Mouse (Mus musculus) hindbrain, postnatal 0 days (tissue): Measurements from ENCODE around the gene AI464131. TPM values are rescaled to one million over a fixed set of nuclear protein-coding genes. Genes with fewer than 3 reads are reported as not detected.

Source experiments
- ATAC-seq: fragments of 200-750 bp; cut with Nextera tagmentation; 2 replicates; pipeline ENCODE4 v1.8.0; 2017; ENCODE audit warnings: mild to moderate bottlenecking, moderate TSS enrichment, moderate library complexity
- DNase-seq: peaks from one replicate; pipeline ENCODE4 v3.0.0-alpha.2; 2015; ENCODE audit warnings: low spot score
- H3K27ac ChIP-seq: fragments of 300-500 bp; sonication (generic); 2 replicates; pipeline ENCODE4 v1.5.1; 2014; ENCODE audit warnings: mild to moderate bottlenecking
- H3K27me3 ChIP-seq: fragments of 300-500 bp; sonication (generic); 2 replicates; pipeline ENCODE4 v1.6.1; 2014; ENCODE audit warnings: low read length, mixed read lengths; ENCODE audit not compliant: insufficient read depth
- H3K36me3 ChIP-seq: fragments of 300-500 bp; sonication (generic); 2 replicates; pipeline ENCODE4 v1.6.1; 2014; ENCODE audit warnings: low read length, mixed read lengths; ENCODE audit not compliant: insufficient read depth
- H3K4me1 ChIP-seq: fragments of 300-500 bp; sonication (generic); 2 replicates; pipeline ENCODE4 v1.6.1; 2014; ENCODE audit warnings: antibody characterized with exemption, low read length, mixed read lengths; ENCODE audit not compliant: insufficient read depth
- H3K4me2 ChIP-seq: fragments of 300-500 bp; sonication (generic); 2 replicates; pipeline ENCODE4 v1.6.1; 2014; ENCODE audit warnings: low read depth, mild to moderate bottlenecking, low read length, moderate library complexity, mixed read lengths
- H3K4me3 ChIP-seq: fragments of 300-500 bp; sonication (generic); 2 replicates; pipeline ENCODE4 v1.5.1; 2014; ENCODE audit warnings: low read length
- H3K9ac ChIP-seq: fragments of 300-500 bp; sonication (generic); replicated peaks from 2 replicates; pipeline ENCODE4 v1.6.1; 2014; ENCODE audit warnings: mild to moderate bottlenecking, low read length, moderate library complexity, mixed read lengths
- H3K9me3 ChIP-seq: fragments of 300-500 bp; sonication (generic); 2 replicates; pipeline ENCODE4 v1.6.1; 2016; ENCODE audit warnings: low read length, mixed read lengths
- CTCF ChIP-seq: IDR thresholded peaks from 2 replicates; pipeline ENCODE4 v1.5.1; 2016; ENCODE audit warnings: antibody characterized with exemption, control low read depth, low read depth
- WGBS: fragments of 180-500 bp; shearing (Covaris S2); extraction: QIAGEN DNeasy Blood & Tissue Kit; methylation state at CpG from one replicate; pipeline ENCODE4 v1.1.7; 2014; 5-methylcytosine and 5-hydroxymethylcytosine counted together
- polyA plus RNA-seq: library from polyadenylated mRNA; unstranded; fragments of >200 nt; fragmentation: Nextera tagmentation; extraction: Ambion mirVana; gene quantifications from 2 replicates; pipeline ENCODE4 v1.2.1, GENCODE M21; 2015
- total RNA-seq: library from RNA; depleted of rRNA; stranded (reverse); fragments of >200 nt; gene quantifications from 2 replicates; pipeline ENCODE4 v1.2.3, GENCODE M21; 2014

Gene AI464131
- total and polyA plus RNA-seq, 2 experiments from 2014 or later = 22.9 to 62.4 TPM

GRCm38 (mm10) chr4:41507326-41507924 is 4.5 kb upstream of the AI464131 start:
- Histone ChIP-seq H3K27ac (peak overlapping the region; percentile 70; the same call in 1 of the 2 replicates), H3K4me2 (peak overlapping the region; percentile 90), H3K4me1 (peaks cover 14% of the 10 kb centered on the region; the same call in 1 of the 2 replicates), H3K9me3 (no peaks in the 10 kb centered on the region), H3K27me3 (no peaks in the 10 kb centered on the region), H3K4me3 (peak overlapping the region; percentile 46), H3K9ac (peak overlapping the region; percentile 62), H3K36me3 (no peaks in the 10 kb centered on the region)
- TF ChIP-seq CTCF = no peak; the same call in 1 of the 2 replicates
- ATAC-seq (no peak; the same call in 1 of the 2 replicates), DNase-seq (peak; percentile 58)
- WGBS = 4% methylated on average over 22 of the region's 22 CpGs

GRCm38 (mm10) chr4:41506906-41507305 is 4.0 kb upstream of the AI464131 start:
- Histone ChIP-seq H3K36me3 (no peaks in the 10 kb centered on the region), H3K27ac (peak overlapping the region; percentile 70), H3K9me3 (no peaks in the 10 kb centered on the region), H3K27me3 (no peaks in the 10 kb centered on the region), H3K4me2 (peak overlapping the region; percentile 90), H3K4me1 (peaks cover 17% of the 10 kb centered on the region; the same call in 1 of the 2 replicates), H3K9ac (peak overlapping the region; percentile 62), H3K4me3 (peak overlapping the region; percentile 46)
- under 1% methylated on average over 29 of the region's 29 CpGs for WGBS
- ATAC-seq = peak; percentile 77
- peak; percentile 35; the same call in 1 of the 2 replicates for TF ChIP-seq CTCF
- peak; percentile 88 for DNase-seq

GRCm38 (mm10) chr4:41506156-41506555 is 3.3 kb upstream of the AI464131 start:
- Histone ChIP-seq H3K27ac (peak overlapping the region; percentile 70), H3K4me3 (peak overlapping the region; percentile 46; the same call in 1 of the 2 replicates), H3K9ac (no peak overlapping the region; the same call in 1 of the 2 replicates), H3K4me2 (peak overlapping the region; percentile 90), H3K9me3 (no peaks in the 10 kb centered on the region), H3K27me3 (no peaks in the 10 kb centered on the region), H3K36me3 (no peaks in the 10 kb centered on the region), H3K4me1 (peaks cover 17% of the 10 kb centered on the region; the same call in 1 of the 2 replicates)
- ATAC-seq = no peak
- 10% methylated on average over 13 of the region's 13 CpGs for WGBS
- DNase-seq = peak; percentile 77
- TF ChIP-seq CTCF = peak; percentile 74

GRCm38 (mm10) chr4:41505131-41505551 is 2.3 kb upstream of the AI464131 start:
- peaks cover 17% of the 10 kb centered on the region; the same call in 1 of the 2 replicates for H3K4me1 ChIP-seq
- no peak overlapping the region for H3K4me2 ChIP-seq
- H3K9me3 ChIP-seq = no peaks in the 10 kb centered on the region
- no peak overlapping the region for H3K9ac ChIP-seq
- TF ChIP-seq CTCF = peak; percentile 51
- ATAC-seq = no peak
- no peak overlapping the region for H3K4me3 ChIP-seq
- no peaks in the 10 kb centered on the region; the same call in 1 of the 2 replicates for H3K27me3 ChIP-seq
- no peaks in the 10 kb centered on the region for H3K36me3 ChIP-seq
- H3K27ac ChIP-seq = no peak overlapping the region
- 58% methylated on average over 11 of the region's 11 CpGs for WGBS
- DNase-seq = no peak

- Histone ChIP-seq H3K9ac (no peak overlapping the region), H3K4me3 (no peak overlapping the region), H3K9me3 (no peaks in the 10 kb centered on the region), H3K4me1 (peaks cover 17% of the 10 kb centered on the region; the same call in 1 of the 2 replicates), H3K4me2 (no peak overlapping the region), H3K27me3 (no peaks in the 10 kb centered on the region; the same call in 1 of the 2 replicates), H3K36me3 (no peaks in the 10 kb centered on the region), H3K27ac (no peak overlapping the region)
- no peak for ATAC-seq
- peak; percentile 42 for DNase-seq
- 70% methylated on average over 5 of the region's 5 CpGs for WGBS
- peak; percentile 46; the same call in 1 of the 2 replicates for TF ChIP-seq CTCF
Measured at GRCm38 (mm10) chr4:41504325-41504724, 1.4 kb upstream of the AI464131 start.

- Histone ChIP-seq H3K9ac (peak overlapping the region; percentile 50), H3K9me3 (no peaks in the 10 kb centered on the region), H3K27ac (peak overlapping the region; percentile 59), H3K27me3 (peaks cover 3% of the 10 kb centered on the region; the same call in 1 of the 2 replicates), H3K36me3 (no peaks in the 10 kb centered on the region), H3K4me2 (peak overlapping the region; percentile 55), H3K4me1 (peaks cover 25% of the 10 kb centered on the region), H3K4me3 (peak overlapping the region; percentile 40)
- TF ChIP-seq CTCF = no peak
- ATAC-seq (peak; percentile 18), DNase-seq (peak; percentile 56)
- WGBS = 15% methylated on average over 20 of the region's 20 CpGs
Measured at GRCm38 (mm10) chr4:41502171-41502940, 520 bp downstream of the AI464131 start.
